Mouse (Mus musculus): ENCODE data around the gene Zfp57. TPM values are rescaled to one million over a fixed set of nuclear protein-coding genes. Genes with fewer than 3 reads are reported as not detected.
"Not testable (repeated sequence)": the region's sequence is repeated elsewhere in the genome, so short reads cannot be mapped to it uniquely, and the experiment has no call there.

Zfp57 gene
- polyA plus RNA-seq, 1 experiment = 1.4 TPM

GRCm38 (mm10) chr17:36993770-36994325, 7.1 kb upstream of the Zfp57 start:
- WGBS = 90% methylated on average over 4 of the region's 4 CpGs
- no peak for DNase-seq (ENCODE audit: low read depth, low spot score)

- WGBS = 79% methylated on average over 2 of the region's 2 CpGs
Observed at GRCm38 (mm10) chr17:36994528-36994927, 6.4 kb upstream of the Zfp57 start.

GRCm38 (mm10) chr17:36995448-36995847, 5.5 kb upstream of the Zfp57 start:
- 41% methylated on average over 3 of the region's 3 CpGs for WGBS
- no peak for DNase-seq (ENCODE audit: low read depth, low spot score)

More at GRCm38 (mm10) chr17:36994528-36994927, 6.4 kb upstream of the Zfp57 start:
- DNase-seq (ENCODE audit: low read depth, low spot score) = no peak

GRCm38 (mm10) chr17:36997033-36997735, 3.8 kb upstream of the Zfp57 start:
- peak; percentile 59 for DNase-seq (ENCODE audit: low read depth, low spot score)
- WGBS = 16% methylated on average over 7 of the region's 7 CpGs

GRCm38 (mm10) chr17:36998477-36998876, 2.5 kb upstream of the Zfp57 start:
- WGBS = 76% methylated on average over 2 of the region's 2 CpGs
- no peak for DNase-seq (ENCODE audit: low read depth, low spot score)

GRCm38 (mm10) chr17:37002364-37003330, 1.7 kb downstream of the Zfp57 start:
- no peak for DNase-seq (ENCODE audit: low read depth, low spot score)

GRCm38 (mm10) chr17:37003366-37003765, 2.4 kb downstream of the Zfp57 start:
- 49% methylated on average over 4 of the region's 4 CpGs for WGBS
- DNase-seq (ENCODE audit: low read depth, low spot score) = no peak

More at GRCm38 (mm10) chr17:37002364-37003330, 1.7 kb downstream of the Zfp57 start:
- under 1% methylated on average over 49 of the region's 49 CpGs for WGBS

GRCm38 (mm10) chr17:37008161-37008560, 7.2 kb downstream of the Zfp57 start:
- WGBS = 91% methylated on average over 6 of the region's 6 CpGs
- DNase-seq (ENCODE audit: low read depth, low spot score) = no peak

- no peak for DNase-seq (ENCODE audit: low read depth, low spot score)
- WGBS = 86% methylated on average over 17 of the region's 17 CpGs
Observed at GRCm38 (mm10) chr17:37009460-37010042, 8.6 kb downstream of the Zfp57 start.

- 75% methylated on average over 3 of the region's 3 CpGs for WGBS
- DNase-seq (ENCODE audit: low read depth, low spot score) = no peak
Observed at GRCm38 (mm10) chr17:37011719-37012118, 10.8 kb downstream of the Zfp57 start.

- 53% methylated on average over 5 of the region's 5 CpGs for WGBS
- DNase-seq (ENCODE audit: low read depth, low spot score) = no peak
Observed at GRCm38 (mm10) chr17:37012141-37012540, 11.2 kb downstream of the Zfp57 start.

GRCm38 (mm10) chr17:37016333-37016732, 15.4 kb downstream of the Zfp57 start:
- DNase-seq (ENCODE audit: low read depth, low spot score) = no peak

- WGBS = 67% methylated on average over 3 of the region's 3 CpGs
- DNase-seq (ENCODE audit: low read depth, low spot score) = no peak
Observed at GRCm38 (mm10) chr17:37018328-37018727, 17.4 kb downstream of the Zfp57 start.

GRCm38 (mm10) chr17:37019242-37019641, 18.3 kb downstream of the Zfp57 start:
- DNase-seq (ENCODE audit: low read depth, low spot score) = not testable (repeated sequence)
- 79% methylated on average over 5 of the region's 5 CpGs for WGBS

GRCm38 (mm10) chr17:37022628-37023576, 21.9 kb downstream of the Zfp57 start, which contains the start of gene Mog:
TSS of gene Mog (minus strand) at chr17:37023398.
- no peak for DNase-seq (ENCODE audit: low read depth, low spot score)
- WGBS = 68% methylated on average over 9 of the region's 9 CpGs

GRCm38 (mm10) chr17:37026425-37026824, 25.5 kb downstream of the Zfp57 start:
- no peak for DNase-seq (ENCODE audit: low read depth, low spot score)
- WGBS = 80% methylated on average over 2 of the region's 2 CpGs

- no peak for DNase-seq (ENCODE audit: low read depth, low spot score)
- 96% methylated on average over 4 of the region's 4 CpGs for WGBS
Observed at GRCm38 (mm10) chr17:37027486-37027885, 26.5 kb downstream of the Zfp57 start.

GRCm38 (mm10) chr17:37028212-37028611, 27.2 kb downstream of the Zfp57 start:
- 37% methylated on average over 10 of the region's 10 CpGs for WGBS
- DNase-seq (ENCODE audit: low read depth, low spot score) = no peak

GRCm38 (mm10) chr17:37028683-37029120, 27.7 kb downstream of the Zfp57 start:
- WGBS = under 1% methylated on average over 14 of the region's 14 CpGs
- DNase-seq (ENCODE audit: low read depth, low spot score) = no peak
